ENCODE assay signal across 17 mouse cellular contexts in genomic region chr2:75072471-75072870, GRCm38 (mm10).
A peak's percentile ranks its signal among the peaks of the same experiment; 100 is the strongest.
DNase-seq lines count a peak whose midpoint lies in the region; ATAC-seq lines count a peak whose summit lies in the region.
"Had no signal": no experiment of that assay in that cellular context is flagged by ENCODE, and none has a peak within 500 bp of the region (broad histone marks: within the 10 kb centered on the region; RNA-seq: fewer than 3 reads in every experiment).

No protein-coding gene starts in this region.

- H3K27ac ChIP-seq in hindbrain, embryonic 12.5 days: peak overlapping the region; percentile 17; the same call in 1 of the 2 replicates
- no peak overlapping the region for H3K27ac ChIP-seq in hindbrain, embryonic 16.5 days (ENCODE audit: low read depth, low read length)
- H3K27ac ChIP-seq in midbrain, embryonic 14.5 days (replicated peaks; ENCODE audit: low read depth, low read length): no peak overlapping the region; the same call in 1 of the 2 replicates
- H3K27ac ChIP-seq in midbrain, embryonic 10.5 days (replicated peaks): no peak overlapping the region
- H3K27ac ChIP-seq: limb, embryonic 15.5 days had no signal

- H3K36me3 ChIP-seq in hindbrain, embryonic 12.5 days: no peaks in the 10 kb centered on the region
- H3K36me3 ChIP-seq in hindbrain, embryonic 16.5 days (ENCODE audit: control insufficient read depth, insufficient read depth, low read length): no peaks in the 10 kb centered on the region
- no peaks in the 10 kb centered on the region for H3K36me3 ChIP-seq in midbrain, embryonic 14.5 days (ENCODE audit: control insufficient read depth, insufficient read depth, low read length)
- H3K36me3 ChIP-seq in midbrain, embryonic 10.5 days: no peaks in the 10 kb centered on the region
- H3K36me3 ChIP-seq: limb, embryonic 15.5 days had no signal

- no peaks in the 10 kb centered on the region for H3K27me3 ChIP-seq in hindbrain, embryonic 12.5 days
- H3K27me3 ChIP-seq in hindbrain, embryonic 16.5 days (replicated peaks; ENCODE audit: control insufficient read depth, insufficient read depth, low read length): no peaks in the 10 kb centered on the region
- H3K27me3 ChIP-seq in midbrain, embryonic 14.5 days (ENCODE audit: control insufficient read depth, insufficient read depth, low read length): no peaks in the 10 kb centered on the region
- H3K27me3 ChIP-seq in midbrain, embryonic 10.5 days (ENCODE audit: low read depth, poor library complexity, severe bottlenecking): no peaks in the 10 kb centered on the region
- H3K27me3 ChIP-seq: limb, embryonic 15.5 days had no signal

- H3K4me1 ChIP-seq in hindbrain, embryonic 12.5 days: peaks cover 19% of the 10 kb centered on the region
- H3K4me1 ChIP-seq in hindbrain, embryonic 16.5 days (ENCODE audit: control insufficient read depth, insufficient read depth, low read depth, low read length): peaks cover 5% of the 10 kb centered on the region
- peaks cover 18% of the 10 kb centered on the region for H3K4me1 ChIP-seq in midbrain, embryonic 14.5 days (ENCODE audit: control insufficient read depth, insufficient read depth, low read length)
- H3K4me1 ChIP-seq in midbrain, embryonic 10.5 days: peaks cover 8% of the 10 kb centered on the region; the same call in 1 of the 2 replicates
- H3K4me1 ChIP-seq: limb, embryonic 15.5 days had no signal

- peak; percentile 19 for DNase-seq in CD4-positive, CD25-positive, alpha-beta regulatory T cell, adult 2 months (ENCODE audit: low read depth, low spot score)
- DNase-seq in midbrain, embryonic 14.5 days: peak; percentile 55
- DNase-seq in midbrain, embryonic 10.5 days (ENCODE audit: low spot score): no peak
- DNase-seq in naive thymus-derived CD4-positive, alpha-beta T cell, adult 2 months (ENCODE audit: low read depth): peak; percentile 65
- DNase-seq in frontal cortex, postnatal 36 days (ENCODE audit: low spot score in 2 of 2): no peak
- DNase-seq: adrenal gland, adult 2 months; cerebellum, adult 8-10 months; gastrocnemius, postnatal 10 days; kidney, postnatal 14 days; layer of hippocampus, adult 9-11 months; lung, adult 18-20 months; spleen, adult 18-20 months had no signal

- no peak overlapping the region for H3K4me3 ChIP-seq in hindbrain, embryonic 12.5 days
- H3K4me3 ChIP-seq in hindbrain, embryonic 16.5 days (ENCODE audit: low read length): no peak overlapping the region
- no peak overlapping the region for H3K4me3 ChIP-seq in midbrain, embryonic 14.5 days (replicated peaks; ENCODE audit: low read depth, low read length)
- H3K4me3 ChIP-seq in midbrain, embryonic 10.5 days: no peak overlapping the region
- H3K4me3 ChIP-seq: limb, embryonic 15.5 days had no signal

- H3K4me2 ChIP-seq in hindbrain, embryonic 12.5 days (replicated peaks): no peak overlapping the region
- no peak overlapping the region for H3K4me2 ChIP-seq in hindbrain, embryonic 16.5 days (ENCODE audit: low read length)
- no peak overlapping the region for H3K4me2 ChIP-seq in midbrain, embryonic 14.5 days (ENCODE audit: low read length)
- H3K4me2 ChIP-seq: heart, embryonic 11.5 days; limb, embryonic 15.5 days had no signal

- no peaks in the 10 kb centered on the region for H3K9me3 ChIP-seq in hindbrain, embryonic 12.5 days (replicated peaks)
- no peaks in the 10 kb centered on the region for H3K9me3 ChIP-seq in hindbrain, embryonic 16.5 days (ENCODE audit: control insufficient read depth, low read length)
- H3K9me3 ChIP-seq in midbrain, embryonic 14.5 days (ENCODE audit: control insufficient read depth, low read length): no peaks in the 10 kb centered on the region
- H3K9me3 ChIP-seq in midbrain, embryonic 10.5 days (replicated peaks): no peaks in the 10 kb centered on the region
- H3K9me3 ChIP-seq: limb, embryonic 15.5 days had no signal

- 45% methylated on average over 8 of the region's 8 CpGs for WGBS in hindbrain, embryonic 12.5 days
- 29% methylated on average over 8 of the region's 8 CpGs for WGBS in hindbrain, embryonic 16.5 days
- WGBS in midbrain, embryonic 14.5 days: 37% methylated on average over 8 of the region's 8 CpGs
- WGBS in midbrain, embryonic 10.5 days: 67% methylated on average over 8 of the region's 8 CpGs

- H3K9ac ChIP-seq in hindbrain, embryonic 12.5 days: no peak overlapping the region
- H3K9ac ChIP-seq in hindbrain, embryonic 16.5 days (ENCODE audit: low read depth, low read length): no peak overlapping the region
- no peak overlapping the region for H3K9ac ChIP-seq in midbrain, embryonic 14.5 days (replicated peaks; ENCODE audit: low read length)
- H3K9ac ChIP-seq: limb, embryonic 15.5 days had no signal

- no peak for ATAC-seq in CD4-positive, CD25-positive, alpha-beta regulatory T cell, adult 4 months
- ATAC-seq in hindbrain, embryonic 12.5 days (ENCODE audit: low FRiP score): no peak
- ATAC-seq in hindbrain, embryonic 16.5 days: no peak
- no peak for ATAC-seq in midbrain, embryonic 14.5 days (ENCODE audit: low FRiP score, low TSS enrichment)

Comparison
In these comparisons a context has a peak if more than half of its experiments do, and no peak if none do; other contexts are left out.
1. DNase-seq: peak in CD4-positive, CD25-positive, alpha-beta regulatory T cell, adult 2 months (single experiment), midbrain, embryonic 14.5 days (single experiment) and naive thymus-derived CD4-positive, alpha-beta T cell, adult 2 months (single experiment); none in midbrain, embryonic 10.5 days (single experiment) and frontal cortex, postnatal 36 days (0 of 2).